Mouse (Mus musculus) erythroblast, embryonic 14.5 days (primary cell): Measurements from ENCODE around the gene Evi2b. TPM values are rescaled to one million over a fixed set of nuclear protein-coding genes. Genes with fewer than 3 reads are reported as not detected.

Source experiments
- H3K27me3 ChIP-seq: 2 replicates; pipeline ENCODE4 v1.6.1; 2012; ENCODE audit warnings: inconsistent platforms; ENCODE audit not compliant: control insufficient read depth
- H3K36me3 ChIP-seq: 2 replicates; pipeline ENCODE4 v1.6.1; 2012; ENCODE audit warnings: mild to moderate bottlenecking, inconsistent platforms; ENCODE audit not compliant: control insufficient read depth
- H3K4me1 ChIP-seq: 2 replicates; pipeline ENCODE4 v1.6.1; 2012; ENCODE audit warnings: inconsistent platforms; ENCODE audit not compliant: control insufficient read depth
- H3K4me3 ChIP-seq: replicated peaks from 2 replicates; pipeline ENCODE3; 2012; ENCODE audit warnings: moderate library complexity, mild to moderate bottlenecking, inconsistent platforms
- H3K9me3 ChIP-seq: 2 replicates; pipeline ENCODE4 v1.6.1; 2012; ENCODE audit warnings: low read length, inconsistent platforms, mixed read lengths; ENCODE audit not compliant: control insufficient read depth
- GATA1 ChIP-seq: IDR thresholded peaks from 2 replicates; pipeline ENCODE4 v1.6.1; 2012; ENCODE audit warnings: low read length, inconsistent platforms, mixed read lengths
- TAL1 ChIP-seq: IDR thresholded peaks from 3 replicates; pipeline ENCODE4 v1.6.1; 2012; ENCODE audit warnings: low read length, inconsistent platforms, mixed read lengths
- polyA plus RNA-seq: library from polyadenylated mRNA; stranded (reverse); fragments of >175 nt; gene quantifications from 2 replicates; pipeline ENCODE4 v1.2.3, GENCODE M21; 2012

Evi2b gene
- polyA plus RNA-seq, 1 experiment: not detected

DNA sequence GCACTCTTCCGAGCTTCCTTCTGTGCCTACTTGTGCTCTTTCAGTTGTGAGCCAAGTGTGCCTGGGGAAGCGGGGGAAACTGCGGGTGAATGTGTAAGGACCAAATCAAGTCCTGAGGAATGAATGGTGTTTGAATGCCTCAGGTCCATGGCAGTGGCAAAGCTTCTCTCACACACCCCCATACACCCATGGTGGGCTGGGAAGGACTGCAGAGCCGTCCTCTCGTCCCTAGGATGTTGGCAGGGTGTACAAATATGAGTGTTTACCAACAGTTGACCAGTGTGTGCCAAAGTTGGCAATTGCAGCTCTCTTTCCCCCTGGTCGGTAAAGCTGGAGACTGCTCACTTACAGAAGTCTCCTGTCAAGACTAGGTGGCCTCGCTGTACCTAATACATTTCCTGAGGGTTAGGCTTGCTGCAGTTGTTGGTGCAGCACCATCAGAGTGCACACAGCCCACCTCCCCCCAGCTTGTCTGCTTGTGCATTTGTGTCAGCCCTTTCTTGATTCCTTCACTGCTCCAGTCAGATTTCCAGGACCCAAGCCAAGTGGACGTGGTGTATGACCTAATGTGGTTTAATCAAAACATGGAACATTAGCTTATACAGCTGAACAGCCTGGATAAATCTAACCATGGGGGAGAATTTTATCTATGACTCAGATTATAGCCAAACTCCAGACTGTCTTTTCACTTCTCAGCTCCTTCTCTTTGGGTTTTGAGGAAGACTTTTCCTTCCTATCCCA is 10.6 kb upstream of the Evi2b start:
- Histone ChIP-seq H3K4me3 (no peak overlapping the region), H3K4me1 (peaks cover 13% of the 10 kb centered on the region), H3K27me3 (no peaks in the 10 kb centered on the region), H3K36me3 (peaks cover 3% of the 10 kb centered on the region; the same call in 1 of the 2 replicates), H3K9me3 (no peaks in the 10 kb centered on the region)
- no peak for TF ChIP-seq TAL1
- no peak for TF ChIP-seq GATA1

DNA sequence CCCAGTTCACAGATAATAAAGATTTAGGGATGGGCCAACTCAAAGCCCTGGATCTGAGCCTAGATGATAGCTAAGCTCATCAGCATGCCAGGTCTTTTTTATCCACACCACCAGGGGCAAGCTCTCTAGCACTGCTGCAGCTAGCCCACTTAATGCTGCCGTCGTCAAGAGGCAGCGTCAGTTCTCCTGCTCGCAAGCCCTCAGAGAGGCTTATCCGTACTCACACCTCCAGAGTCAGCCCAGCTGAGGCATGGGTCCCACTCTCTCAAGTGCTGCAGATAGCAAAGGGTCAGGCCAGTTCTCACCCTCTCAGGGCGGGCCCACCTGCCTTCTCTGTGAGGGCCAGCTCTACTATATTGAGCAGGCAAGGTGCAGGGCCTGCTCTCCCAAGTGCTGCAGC is 9.7 kb upstream of the Evi2b start:
- H3K4me1 ChIP-seq: peaks cover 13% of the 10 kb centered on the region
- no peaks in the 10 kb centered on the region for H3K27me3 ChIP-seq
- H3K4me3 ChIP-seq: no peak overlapping the region
- H3K36me3 ChIP-seq: peaks cover 3% of the 10 kb centered on the region; the same call in 1 of the 2 replicates
- TF ChIP-seq TAL1 (no peak), GATA1 (no peak)
- no peaks in the 10 kb centered on the region for H3K9me3 ChIP-seq

DNA sequence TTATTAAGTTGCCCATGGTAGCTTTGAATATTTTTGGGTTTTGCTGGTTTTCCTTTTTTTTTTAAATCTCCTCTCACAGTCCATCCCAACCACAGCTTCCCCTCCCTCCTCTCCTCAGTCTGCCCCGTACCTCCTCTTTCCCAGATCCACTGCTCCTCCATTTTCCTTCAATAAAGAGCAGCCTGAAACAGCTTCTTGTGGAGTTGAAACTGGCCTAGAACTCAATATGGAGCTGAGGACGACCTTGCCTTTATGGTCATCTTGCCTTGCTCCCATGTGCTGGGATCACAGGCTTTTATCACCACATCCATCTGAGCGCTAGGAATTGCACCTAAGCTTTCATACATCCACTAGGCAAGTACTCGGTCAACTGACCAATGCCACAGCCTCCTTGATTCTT is 7.9 kb upstream of the Evi2b start:
- Histone ChIP-seq H3K27me3 (no peaks in the 10 kb centered on the region), H3K9me3 (no peaks in the 10 kb centered on the region), H3K4me3 (no peak overlapping the region), H3K36me3 (no peaks in the 10 kb centered on the region; the same call in 1 of the 2 replicates), H3K4me1 (peaks cover 25% of the 10 kb centered on the region)
- TF ChIP-seq GATA1: no peak
- TF ChIP-seq TAL1: no peak

DNA sequence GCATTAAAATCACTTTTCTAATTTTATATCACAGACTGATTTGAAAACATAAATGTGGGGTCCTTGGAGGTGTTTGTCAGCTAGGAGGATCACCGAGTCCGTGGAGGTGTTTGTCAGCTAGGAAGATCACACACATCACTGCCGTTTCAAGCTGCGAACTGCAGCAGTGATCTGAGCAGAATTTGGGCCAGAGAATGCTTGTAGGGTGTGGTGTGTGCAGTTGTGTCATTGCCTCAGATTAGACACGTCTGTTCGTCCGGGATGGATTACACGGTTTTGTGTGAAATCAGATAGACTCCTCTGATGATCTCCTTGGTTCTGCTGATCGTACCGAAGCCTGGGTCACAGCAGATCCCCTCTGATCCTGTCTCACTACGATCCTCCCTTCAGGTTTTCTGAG is 7.2 kb upstream of the Evi2b start:
- H3K4me3 ChIP-seq: no peak overlapping the region
- H3K27me3 ChIP-seq: no peaks in the 10 kb centered on the region
- TF ChIP-seq TAL1 (no peak), GATA1 (no peak)
- H3K9me3 ChIP-seq: no peaks in the 10 kb centered on the region
- H3K4me1 ChIP-seq: peaks cover 25% of the 10 kb centered on the region
- no peaks in the 10 kb centered on the region; the same call in 1 of the 2 replicates for H3K36me3 ChIP-seq

DNA sequence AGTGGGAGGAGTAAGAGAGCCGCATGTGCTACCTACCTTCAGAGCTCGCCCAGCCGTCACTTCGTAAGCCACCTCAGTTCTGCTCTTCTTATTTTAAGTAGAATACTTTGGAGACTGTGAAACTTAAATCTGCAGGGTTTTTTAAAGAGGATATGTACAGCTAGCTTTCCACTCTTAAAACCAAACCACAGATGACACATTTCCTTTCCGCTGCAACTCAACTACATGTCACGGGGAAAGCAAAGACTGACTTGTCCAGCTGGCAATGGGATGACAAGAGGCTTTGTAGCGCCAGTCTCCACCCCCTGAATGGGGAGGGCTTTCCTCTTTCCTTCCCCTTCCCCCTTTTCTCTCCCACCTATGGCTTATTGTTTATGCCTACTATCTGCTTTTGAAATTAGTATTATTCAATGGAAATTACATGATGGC is 6.8 kb upstream of the Evi2b start, which contains the start of the genes Evi2 and Evi2a:
Gene Evi2, minus strand, starts transcription at position 257 of the 429 bp plus-strand sequence.
Gene Evi2a, minus strand, starts transcription at position 277 of the 429 bp plus-strand sequence.
- H3K4me1 ChIP-seq: peaks cover 25% of the 10 kb centered on the region
- no peaks in the 10 kb centered on the region for H3K9me3 ChIP-seq
- H3K36me3 ChIP-seq: no peaks in the 10 kb centered on the region; the same call in 1 of the 2 replicates
- no peaks in the 10 kb centered on the region for H3K27me3 ChIP-seq
- TF ChIP-seq GATA1: no peak
- no peak for TF ChIP-seq TAL1
- H3K4me3 ChIP-seq: no peak within 1 kb of the TSS

DNA sequence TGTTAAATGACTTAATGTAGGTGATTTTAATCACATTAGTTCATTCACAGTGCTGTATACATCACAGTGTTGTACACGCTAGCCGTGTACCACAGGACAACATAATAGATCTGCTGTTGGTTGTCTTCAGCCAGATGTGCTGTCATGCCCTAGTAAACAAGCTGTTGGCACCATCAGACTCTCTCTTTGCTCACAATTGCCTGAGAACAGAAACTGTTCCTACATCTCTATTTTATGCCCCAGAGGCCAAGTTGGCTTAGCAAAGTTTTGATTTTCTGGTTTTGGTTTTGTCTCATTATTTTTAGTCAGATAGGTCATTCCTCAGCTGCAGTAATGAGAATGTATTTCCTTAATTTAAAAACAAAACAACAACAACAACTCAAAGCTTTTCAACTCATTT is 6.2 kb upstream of the Evi2b start:
- TF ChIP-seq TAL1 (no peak), GATA1 (no peak)
- H3K36me3 ChIP-seq: no peaks in the 10 kb centered on the region; the same call in 1 of the 2 replicates
- no peak overlapping the region for H3K4me3 ChIP-seq
- no peaks in the 10 kb centered on the region for H3K27me3 ChIP-seq
- H3K9me3 ChIP-seq: no peaks in the 10 kb centered on the region
- H3K4me1 ChIP-seq: peaks cover 25% of the 10 kb centered on the region

DNA sequence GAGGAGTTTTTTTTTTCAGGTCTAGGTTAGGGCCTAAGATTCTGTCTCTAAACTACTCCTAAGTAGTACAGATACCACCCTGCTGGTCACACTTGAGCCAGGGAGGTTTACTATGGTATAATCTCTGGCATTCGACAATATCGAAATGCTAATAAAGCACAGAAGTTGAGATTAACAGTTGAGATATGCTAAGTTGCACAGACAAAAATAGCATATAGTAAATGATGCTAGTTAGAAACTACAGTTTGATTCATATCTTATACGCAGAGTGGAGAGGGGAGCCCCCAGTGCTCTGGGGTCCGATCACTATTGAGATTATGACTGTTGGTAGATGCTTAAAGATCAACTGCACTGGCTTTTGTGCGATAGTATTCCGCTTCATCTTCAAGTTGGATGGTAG is 5.7 kb upstream of the Evi2b start:
- Histone ChIP-seq H3K36me3 (no peaks in the 10 kb centered on the region; the same call in 1 of the 2 replicates), H3K27me3 (no peaks in the 10 kb centered on the region), H3K4me3 (no peak overlapping the region), H3K9me3 (no peaks in the 10 kb centered on the region), H3K4me1 (peaks cover 25% of the 10 kb centered on the region)
- no peak for TF ChIP-seq TAL1
- no peak for TF ChIP-seq GATA1

DNA sequence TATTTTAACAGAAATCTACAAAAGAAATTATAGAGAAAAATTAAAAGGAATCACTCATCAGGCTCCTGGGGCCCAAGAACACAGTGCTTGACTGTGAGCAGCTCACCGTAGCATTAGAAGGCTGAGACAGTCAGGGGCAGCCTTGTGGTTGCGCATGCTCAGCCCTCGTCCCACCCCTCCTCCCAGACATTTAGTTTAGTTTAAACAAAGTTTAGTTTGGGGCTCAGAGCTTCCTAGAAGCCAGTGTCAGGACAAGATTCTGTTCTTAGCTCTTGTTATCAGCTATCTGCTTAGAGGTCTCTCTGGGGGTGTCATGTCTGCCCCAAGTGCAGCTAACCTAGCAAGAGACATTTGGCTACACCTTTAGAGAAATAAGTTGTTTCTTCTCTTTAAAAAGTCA is 5.0 kb upstream of the Evi2b start:
- Histone ChIP-seq H3K4me1 (peaks cover 27% of the 10 kb centered on the region), H3K4me3 (no peak overlapping the region), H3K9me3 (no peaks in the 10 kb centered on the region), H3K36me3 (no peaks in the 10 kb centered on the region), H3K27me3 (no peaks in the 10 kb centered on the region)
- TF ChIP-seq TAL1 (no peak), GATA1 (no peak)

DNA sequence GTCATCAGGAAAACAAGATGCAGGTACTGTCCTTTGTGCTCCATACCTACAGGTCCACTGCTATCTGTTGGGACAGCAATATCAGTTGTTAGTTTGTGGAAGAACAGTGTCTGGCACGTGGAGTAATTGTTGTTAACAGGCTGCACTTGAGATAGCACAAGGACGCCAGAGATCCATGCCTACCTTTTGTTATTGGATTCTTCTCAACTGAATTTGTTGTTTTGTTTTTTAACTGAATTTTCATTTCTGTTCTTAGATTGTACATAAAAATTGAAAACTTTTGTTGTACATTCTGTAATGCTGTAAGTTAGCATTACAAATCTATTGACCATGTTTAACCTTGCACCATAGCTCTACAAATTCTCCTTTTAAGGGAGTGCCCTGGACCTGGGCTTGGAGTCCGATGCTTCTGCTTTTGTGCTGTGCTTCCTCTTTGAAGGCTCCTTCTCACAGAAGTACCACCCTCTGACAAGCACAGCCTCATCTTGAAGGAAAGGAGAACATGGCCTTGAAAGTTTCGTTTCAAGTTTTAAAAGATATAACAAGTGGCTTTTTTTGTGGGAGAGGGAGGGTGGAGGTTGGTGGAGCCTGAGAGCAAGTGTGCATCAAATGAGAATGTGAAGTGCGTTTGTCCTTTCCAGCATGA is 4.3 kb upstream of the Evi2b start:
- H3K36me3 ChIP-seq: no peaks in the 10 kb centered on the region
- H3K4me1 ChIP-seq: peaks cover 26% of the 10 kb centered on the region
- no peak overlapping the region for H3K4me3 ChIP-seq
- no peaks in the 10 kb centered on the region for H3K9me3 ChIP-seq
- no peaks in the 10 kb centered on the region for H3K27me3 ChIP-seq
- no peak for TF ChIP-seq GATA1
